Mouse (Mus musculus) monocyte, adult 2 months (primary cell): ENCODE measurements around the gene Slc2a4.
A peak's percentile ranks its signal among the peaks of the same experiment; 100 is the strongest.
"Not testable (repeated sequence)": the region's sequence is repeated elsewhere in the genome, so short reads cannot be mapped to it uniquely, and the experiment has no call there.

Experiments used
- DNase-seq, 2 experiments: peaks; one replicate each; pipeline ENCODE4 v3.0.0; 2022; ENCODE audit warnings: low spot score in 2 of 2, low read depth in 1 of 2

The Slc2a4 gene

GRCm38 (mm10) chr11:69940962-69941361 is 7.0 kb downstream of the Slc2a4 start:
- DNase-seq: no peak

GRCm38 (mm10) chr11:69939731-69940130 is 8.3 kb downstream of the Slc2a4 start:
- DNase-seq: no peak

DNA sequence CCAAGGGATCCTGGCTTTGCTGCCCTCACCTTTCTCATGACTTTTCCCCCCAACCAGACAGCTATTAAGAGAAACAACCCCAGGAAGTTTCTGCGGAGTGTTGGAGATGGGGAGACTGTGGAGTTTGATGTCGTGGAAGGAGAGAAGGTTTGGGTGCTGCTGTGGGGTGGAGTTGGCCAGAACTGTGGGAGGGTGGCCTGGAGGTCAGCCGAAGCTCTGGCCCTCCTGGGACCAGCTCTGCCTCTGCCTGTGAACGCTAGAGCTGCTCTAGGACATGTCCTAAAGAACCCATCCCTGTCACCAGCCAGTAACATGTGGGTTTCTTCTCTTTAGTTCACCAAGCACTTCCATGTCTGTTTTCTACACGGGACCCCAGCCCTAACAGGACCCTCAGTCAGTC is 8.8 kb downstream of the Slc2a4 start:
- no peak for DNase-seq

DNA sequence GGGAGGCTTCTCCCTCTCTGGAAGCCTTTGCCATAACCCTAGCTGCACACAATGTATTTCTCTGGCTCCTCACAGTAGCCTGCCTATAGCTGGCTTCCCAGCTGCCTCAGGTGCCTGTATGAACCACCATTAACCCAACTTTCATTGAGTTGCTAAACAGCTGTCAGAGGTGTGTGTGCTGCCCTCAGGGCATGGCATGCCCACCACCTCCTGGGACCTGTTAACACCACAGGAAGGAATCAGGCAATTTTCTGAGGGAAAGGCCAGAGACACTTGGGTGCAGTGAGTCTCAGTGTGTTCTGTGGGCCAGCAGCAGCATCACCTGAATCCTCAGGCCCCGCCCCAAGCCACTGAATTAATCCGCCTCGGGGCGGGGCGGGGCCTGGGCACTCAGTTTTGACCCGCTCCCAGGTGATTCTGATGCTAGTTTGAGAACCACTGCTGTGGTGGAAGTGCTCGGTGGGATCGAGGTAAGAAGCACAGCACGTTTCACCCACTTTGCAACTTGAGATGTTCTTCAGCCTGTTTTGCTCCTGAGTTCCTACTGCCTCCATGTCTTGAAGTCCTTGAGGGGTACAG is 9.5 kb downstream of the Slc2a4 start:
- DNase-seq: no peak

DNA sequence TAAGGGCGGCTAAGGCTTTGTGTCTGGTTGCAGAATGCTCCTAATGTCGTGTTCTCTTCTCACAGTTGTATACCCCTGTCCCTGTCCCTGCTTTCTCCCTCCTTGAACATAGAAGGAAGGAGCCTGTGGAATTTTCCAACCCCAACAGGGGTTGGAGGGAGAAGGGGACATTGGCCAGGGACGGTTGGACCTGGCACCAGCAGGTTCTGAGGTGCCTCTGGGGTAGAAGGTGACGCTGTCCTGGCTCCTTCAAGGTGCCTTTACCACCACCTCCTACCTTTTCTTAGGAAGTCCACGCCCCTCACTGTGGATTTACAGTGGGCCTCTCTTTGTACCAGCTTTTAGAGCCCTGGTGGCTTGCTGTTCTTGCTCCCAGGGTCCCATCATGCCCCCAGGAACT is 10.2 kb downstream of the Slc2a4 start:
- no peak for DNase-seq

- no peak for DNase-seq
Measured at GRCm38 (mm10) chr11:69937385-69937784, 10.6 kb downstream of the Slc2a4 start.

DNA sequence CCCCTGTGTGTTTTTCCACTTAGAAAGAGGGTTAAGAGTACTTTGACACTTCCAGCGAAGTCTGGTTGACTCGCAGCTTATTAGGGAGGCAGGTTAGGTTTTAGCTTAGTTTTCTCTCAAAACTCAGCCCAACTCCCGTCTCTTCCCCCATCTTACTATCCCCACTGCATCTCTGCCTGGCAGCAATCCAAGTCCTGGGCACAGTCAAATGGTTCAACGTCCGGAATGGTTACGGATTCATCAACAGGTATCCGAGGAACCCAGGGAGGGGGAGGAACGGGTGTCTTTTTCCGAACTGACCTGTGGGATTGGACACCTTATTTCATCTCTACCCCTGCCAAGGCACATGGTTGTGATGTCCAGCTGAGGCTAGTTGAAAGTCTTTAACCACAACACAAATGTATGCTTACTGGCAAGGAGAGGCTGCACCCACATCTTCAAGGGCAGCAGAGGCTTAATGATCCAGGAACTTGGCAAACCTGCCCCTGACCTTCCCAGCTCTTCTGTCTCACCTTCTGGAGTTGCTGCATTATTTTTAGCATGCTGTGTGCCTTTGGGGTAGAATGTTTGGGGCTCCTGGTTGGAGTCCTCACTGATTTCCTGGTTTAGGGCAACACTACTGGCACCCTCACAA is 11.2 kb downstream of the Slc2a4 start:
- no peak for DNase-seq

GRCm38 (mm10) chr11:69936156-69936555 is 11.8 kb downstream of the Slc2a4 start:
- DNase-seq: no peak

GRCm38 (mm10) chr11:69935137-69935879 is 12.7 kb downstream of the Slc2a4 start, which contains the start of gene Ybx2:
Gene Ybx2, plus strand, starts transcription at chr11:69935796.
- DNase-seq: no peak

GRCm38 (mm10) chr11:69934681-69935080 is 13.3 kb downstream of the Slc2a4 start:
- DNase-seq: no peak

DNA sequence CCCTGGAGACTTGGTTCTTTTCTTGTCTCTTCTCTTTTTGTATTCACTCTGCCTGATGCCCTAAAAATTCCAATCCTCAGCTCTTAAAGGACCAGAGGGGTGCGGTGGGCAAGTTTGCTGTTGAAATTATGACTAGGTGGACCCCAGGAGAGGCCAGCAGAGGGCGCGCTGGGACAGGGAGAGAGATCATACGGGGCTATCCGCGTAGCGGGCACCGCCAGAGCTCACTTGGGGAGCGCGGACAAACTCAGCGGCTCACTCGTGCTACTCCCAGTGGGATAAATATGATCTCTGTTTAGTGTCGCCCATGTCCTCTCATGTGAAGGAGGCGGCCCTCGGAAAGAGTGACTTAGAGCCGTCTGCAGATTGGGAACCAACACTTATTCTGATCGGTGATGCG is 13.8 kb downstream of the Slc2a4 start:
- DNase-seq: peak; percentile 70 to 82

- no peak for DNase-seq
Measured at GRCm38 (mm10) chr11:69933066-69933465, 14.9 kb downstream of the Slc2a4 start.

DNA sequence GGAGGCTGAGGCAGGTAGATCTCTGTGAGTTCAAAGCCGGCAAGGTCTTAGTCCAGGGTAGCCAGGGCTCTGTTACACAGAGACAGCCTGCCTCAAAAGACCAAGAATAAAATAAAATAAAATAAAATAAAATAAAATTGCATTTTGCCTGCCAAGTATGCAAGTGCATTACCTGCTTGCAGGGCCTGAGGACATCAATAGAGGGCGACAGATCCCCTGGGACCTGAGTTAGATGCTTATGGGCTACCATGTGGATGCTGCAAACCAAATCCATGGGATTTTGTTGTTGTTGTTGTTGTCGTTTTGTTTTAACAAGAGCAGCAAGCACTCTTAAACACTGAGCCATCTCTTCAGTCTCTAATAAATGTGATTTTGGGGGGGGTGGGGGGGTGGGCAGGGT is 15.7 kb downstream of the Slc2a4 start:
- no peak for DNase-seq

- no peak for DNase-seq
Measured at GRCm38 (mm10) chr11:69931769-69932168, 16.2 kb downstream of the Slc2a4 start.

- no peak for DNase-seq
Measured at GRCm38 (mm10) chr11:69930967-69931537, 16.9 kb downstream of the Slc2a4 start.

DNA sequence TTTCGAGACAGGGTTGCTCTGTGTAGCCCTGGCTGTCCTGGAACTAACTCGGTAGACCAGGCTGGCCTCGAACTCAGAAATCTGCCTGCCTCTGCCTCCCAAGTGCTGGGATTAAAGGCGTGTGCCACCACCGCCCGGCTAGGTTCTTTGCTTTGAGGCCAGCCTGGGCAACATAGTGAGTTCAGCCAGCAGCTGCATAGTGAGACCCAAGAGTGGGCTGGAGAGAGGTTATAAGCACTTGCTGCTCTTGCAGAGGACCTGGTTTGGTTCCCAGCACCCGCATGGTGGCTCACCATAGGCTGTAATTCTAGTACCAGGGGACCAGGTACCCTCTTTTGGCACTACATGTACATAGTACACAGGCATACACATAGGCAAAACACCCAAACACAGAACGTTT is 17.8 kb downstream of the Slc2a4 start:
- not testable (repeated sequence) for DNase-seq

GRCm38 (mm10) chr11:69929712-69930111 is 18.3 kb downstream of the Slc2a4 start:
- no peak for DNase-seq

DNA sequence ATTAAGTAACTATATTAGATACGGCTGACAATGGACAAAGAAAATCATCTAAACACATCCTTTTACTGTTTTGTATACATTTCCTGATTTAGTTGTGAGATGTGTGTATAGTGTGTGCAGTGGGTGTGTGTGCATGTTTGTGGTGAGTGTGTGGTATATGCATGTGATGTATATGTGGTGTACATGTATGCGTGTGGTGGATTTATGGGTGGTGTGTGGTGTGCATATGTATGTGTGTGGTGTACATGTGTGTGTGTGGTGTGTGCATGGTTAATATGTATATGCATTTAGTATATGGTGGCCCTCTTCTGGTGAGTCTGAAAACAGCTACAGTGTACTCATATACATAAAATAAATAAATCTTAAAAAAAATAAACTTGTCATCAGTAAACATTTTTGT is 20.5 kb downstream of the Slc2a4 start:
- DNase-seq: no peak

- DNase-seq: no peak
Measured at GRCm38 (mm10) chr11:69922796-69923195, 25.2 kb downstream of the Slc2a4 start.

- DNase-seq: no peak
Measured at GRCm38 (mm10) chr11:69922012-69922756, 25.8 kb downstream of the Slc2a4 start.
